Mouse (Mus musculus) R1 (cell line): ENCODE results near the gene BC049352.

Experiments used
- DNase-seq: peaks from one replicate; pipeline ENCODE4 v3.0.0-alpha.2; 2018; ENCODE audit warnings: low read depth, low spot score

Gene BC049352

DNA sequence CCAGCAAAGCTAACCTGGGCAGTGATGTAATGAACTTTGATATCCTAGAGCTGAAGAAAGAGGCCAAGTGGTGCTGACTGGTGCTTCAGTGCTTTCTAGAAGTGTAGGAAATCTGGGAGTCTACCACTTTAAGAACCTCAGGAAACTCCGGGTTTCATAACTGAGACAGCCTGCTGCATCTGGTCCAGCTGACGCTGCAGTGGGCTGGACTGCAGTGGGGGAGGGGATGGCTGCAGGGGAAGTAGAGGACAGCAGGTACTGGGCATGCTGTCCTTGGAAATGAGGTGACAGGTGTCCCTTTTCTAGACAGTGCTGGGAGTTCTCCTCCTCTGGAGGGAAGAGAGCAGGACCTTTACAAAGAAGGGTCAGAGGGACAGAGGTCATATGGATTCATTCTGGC lies at the start of gene BC049352:
Gene BC049352, plus strand, starts transcription at position 238 of the 400 bp plus-strand sequence.
- no peak for DNase-seq

DNA sequence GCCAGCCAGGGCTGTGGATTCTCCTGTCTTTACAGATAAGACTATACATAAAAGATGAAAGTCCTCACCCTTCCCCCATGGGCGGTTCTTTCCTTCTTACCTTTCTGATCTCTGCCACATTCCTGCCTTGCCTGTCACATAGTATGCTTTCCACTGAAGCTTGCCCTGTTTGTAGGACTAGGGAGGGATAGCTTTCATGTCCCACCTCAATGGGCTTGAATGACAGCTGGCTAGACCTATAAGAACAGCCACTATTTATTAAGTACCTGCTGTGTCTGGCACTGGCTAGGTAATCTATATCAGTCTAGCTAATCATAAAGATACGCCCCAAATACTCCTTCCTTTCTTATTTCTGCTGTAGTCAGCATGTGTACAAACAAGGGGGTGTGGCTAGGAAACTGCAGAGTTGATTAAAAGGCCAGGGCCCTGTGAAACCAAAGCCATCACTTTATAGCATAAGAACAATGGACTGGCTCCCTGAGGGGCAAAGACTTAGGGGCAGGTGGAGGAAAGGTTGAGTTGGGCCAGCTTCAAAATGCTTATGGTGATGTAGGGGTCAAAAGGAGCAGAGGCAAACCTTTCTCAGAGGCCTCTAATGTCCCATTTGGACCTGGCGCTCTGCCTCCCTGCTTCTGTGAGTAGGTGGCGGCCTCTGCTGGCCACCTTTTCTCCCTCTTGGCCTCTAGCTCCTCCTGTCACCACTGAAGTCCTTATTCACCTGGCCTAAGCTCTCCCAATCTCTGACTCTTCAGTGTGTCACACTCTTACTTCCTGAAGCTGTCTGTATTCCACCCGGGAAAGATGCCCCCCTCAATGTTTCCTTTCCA lies 48.1 kb upstream of the BC049352 start:
- peak; percentile 58 for DNase-seq

- no peak for DNase-seq
Observed at GRCm38 (mm10) chr9:45136442-45137169, 45.2 kb upstream of the BC049352 start.

GRCm38 (mm10) chr9:45138191-45139032 lies 43.4 kb upstream of the BC049352 start, which contains the start of gene Scn4b:
TSS of gene Scn4b (plus strand) at chr9:45138395.
- DNase-seq: peak; percentile 53

GRCm38 (mm10) chr9:45139082-45139481 lies 42.7 kb upstream of the BC049352 start:
- DNase-seq: no peak

DNA sequence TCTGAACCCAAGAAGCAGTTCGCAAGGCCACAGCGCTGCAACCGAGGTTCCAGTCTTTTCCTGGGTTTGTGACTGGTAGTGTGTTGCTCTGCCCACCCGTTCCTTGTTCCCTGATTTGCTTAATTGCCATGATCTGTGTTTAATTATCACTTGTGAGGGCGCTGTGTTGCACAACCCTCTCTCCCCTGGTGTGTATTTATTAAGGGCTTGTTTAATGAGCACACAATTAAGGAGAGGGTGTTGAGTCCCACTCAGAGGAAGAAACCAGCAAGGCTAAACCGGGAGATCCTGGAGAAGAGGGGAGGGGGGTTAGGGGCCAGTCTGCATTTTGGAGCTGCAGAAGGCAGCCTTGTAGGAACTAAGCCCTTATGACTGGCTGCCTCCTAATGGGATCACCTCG lies 40.9 kb upstream of the BC049352 start:
- no peak for DNase-seq

GRCm38 (mm10) chr9:45142686-45143085 lies 39.1 kb upstream of the BC049352 start:
- DNase-seq: no peak

DNA sequence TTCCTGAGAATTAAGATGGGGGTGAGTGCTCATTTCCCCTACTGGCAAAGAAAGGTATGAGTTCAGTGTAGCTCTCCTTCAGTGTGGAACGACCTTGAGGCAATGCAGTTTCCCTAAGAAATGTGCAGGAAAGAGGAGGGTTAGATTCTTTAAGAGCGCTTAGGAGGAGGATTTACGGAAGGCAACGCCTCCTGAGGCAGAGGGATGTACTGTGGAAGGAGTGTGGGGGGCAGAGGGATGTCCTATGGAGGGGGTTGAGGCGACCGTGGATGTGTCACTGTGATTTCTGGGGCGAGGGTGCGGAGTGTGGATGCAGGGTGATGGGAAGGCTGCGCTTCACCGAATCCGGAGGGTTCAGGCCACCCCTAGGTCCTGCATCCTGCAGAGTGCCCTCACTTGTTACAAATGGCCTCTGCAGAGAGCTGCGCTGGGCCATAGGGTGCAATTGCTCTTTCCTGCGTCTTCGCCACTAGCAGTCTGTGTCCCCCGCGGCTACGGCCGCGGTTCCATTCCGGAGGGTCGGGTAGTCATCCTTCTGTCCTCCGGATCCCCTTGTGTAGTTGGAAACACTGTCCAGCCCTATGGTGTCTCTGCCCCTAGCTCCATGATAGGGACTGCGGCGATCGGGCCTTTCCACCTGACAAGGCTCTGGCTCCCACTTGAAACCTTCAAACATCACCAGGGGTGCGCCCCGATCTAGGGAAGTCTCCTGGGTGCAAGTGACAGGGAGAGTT lies 36.1 kb upstream of the BC049352 start:
- DNase-seq: peak; percentile 83

GRCm38 (mm10) chr9:45146267-45146597 lies 35.6 kb upstream of the BC049352 start:
- peak; percentile 64 for DNase-seq

DNA sequence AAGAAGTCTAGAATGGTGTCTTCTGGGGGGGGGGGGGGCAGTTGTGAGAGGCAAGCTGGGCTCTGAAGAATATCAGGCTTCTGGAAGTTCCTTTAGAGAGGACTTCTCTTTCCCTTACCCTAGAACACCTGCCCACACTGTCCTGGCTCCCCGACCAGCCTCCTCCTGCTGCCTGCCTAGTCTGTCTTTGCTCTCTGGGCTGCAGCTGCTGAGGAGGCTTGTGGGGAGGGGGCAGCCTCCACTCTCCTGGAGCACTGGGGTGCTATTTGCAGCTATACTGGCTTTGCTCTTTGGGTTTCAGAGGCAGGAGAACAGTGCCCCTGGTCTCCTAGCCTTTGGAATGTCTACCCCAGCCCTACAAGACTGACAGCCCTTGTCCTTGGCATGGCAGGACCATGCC lies 30.9 kb upstream of the BC049352 start:
- no peak for DNase-seq

GRCm38 (mm10) chr9:45153361-45153760 lies 28.4 kb upstream of the BC049352 start:
- no peak for DNase-seq

GRCm38 (mm10) chr9:45167903-45168302 lies 13.9 kb upstream of the BC049352 start:
- DNase-seq: no peak

DNA sequence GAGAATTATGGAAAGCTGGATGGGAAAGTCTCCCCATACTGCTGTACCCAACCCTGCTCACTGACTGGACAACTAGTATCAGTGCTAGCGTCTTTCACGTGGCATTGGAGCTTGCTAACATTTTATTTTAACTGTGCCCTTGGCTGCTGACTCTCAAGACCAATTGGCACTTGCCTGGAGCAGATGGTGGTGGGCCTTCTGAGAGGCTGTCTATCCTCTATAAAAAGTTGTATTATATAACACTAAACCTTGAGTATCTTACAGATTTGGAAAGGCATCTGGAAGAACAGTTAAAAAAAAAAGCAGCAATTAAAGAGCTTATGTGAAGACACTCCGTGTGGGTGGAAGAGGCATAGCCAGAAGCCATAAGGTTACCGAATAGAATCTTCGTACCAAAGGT lies 11.7 kb upstream of the BC049352 start:
- DNase-seq: no peak

DNA sequence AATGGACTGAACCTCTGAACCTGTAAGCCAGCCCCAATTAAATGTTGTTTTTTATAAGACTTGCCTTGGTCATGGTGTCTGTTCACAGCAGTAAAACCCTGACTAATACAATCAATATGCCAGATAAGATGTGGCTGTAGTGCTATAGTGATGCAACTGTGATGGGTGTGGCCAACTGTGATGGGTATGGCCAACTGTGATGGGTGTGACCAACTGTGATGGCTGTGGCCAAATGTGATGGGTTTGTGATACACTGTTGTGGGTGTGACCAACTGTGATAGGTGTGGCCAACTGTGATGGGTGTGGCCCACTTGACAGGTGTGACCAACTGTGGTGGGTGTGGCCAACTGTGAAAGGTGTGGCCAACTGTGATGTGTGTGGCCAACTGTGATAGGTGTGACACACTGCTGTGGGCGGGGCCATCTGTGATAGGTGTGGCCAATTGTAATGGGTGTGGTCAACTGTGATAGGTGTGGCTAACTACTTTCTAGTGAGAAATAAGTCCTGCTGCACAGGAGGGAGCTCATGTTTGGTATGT lies 10.7 kb upstream of the BC049352 start:
- peak; percentile 63 for DNase-seq

DNA sequence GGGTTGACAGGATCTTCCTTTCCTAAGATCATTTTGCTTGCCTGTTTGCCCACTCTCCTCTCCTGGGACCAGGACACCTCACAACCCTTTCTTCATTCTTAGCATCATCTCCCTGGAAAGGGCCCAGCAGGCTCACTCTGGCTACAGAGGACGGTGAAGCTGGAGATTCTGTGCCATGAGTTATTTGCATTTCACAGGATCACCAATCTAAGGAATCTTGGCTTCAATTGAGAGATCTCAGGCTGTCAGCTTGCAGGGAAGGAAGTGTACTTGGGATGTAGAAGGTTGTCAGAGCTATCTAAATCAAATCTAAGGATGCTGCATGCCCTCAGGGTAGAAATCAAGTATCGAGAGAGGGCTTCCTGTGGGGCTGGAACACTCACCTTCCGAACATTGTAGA lies 8.3 kb upstream of the BC049352 start:
- DNase-seq: no peak

GRCm38 (mm10) chr9:45179282-45179681 lies 2.5 kb upstream of the BC049352 start:
- DNase-seq: no peak

DNA sequence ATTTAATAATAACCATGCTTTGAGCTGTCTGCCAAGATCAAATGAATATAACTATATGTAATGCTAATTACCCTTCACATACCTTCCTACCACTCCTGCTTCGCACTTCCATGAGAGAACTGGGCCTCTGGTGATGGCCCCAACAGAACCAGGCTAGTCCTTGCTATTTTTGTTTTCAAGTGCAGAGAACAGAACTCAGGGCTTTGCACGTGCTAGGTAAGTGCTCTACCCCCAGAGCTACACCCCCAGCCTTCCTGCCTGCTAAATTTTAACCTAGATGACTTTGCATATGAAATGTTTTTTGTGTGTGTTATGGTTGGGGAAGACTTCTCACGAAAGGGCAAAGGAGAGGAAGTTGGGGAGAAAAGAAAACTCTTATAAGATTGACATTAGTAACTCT lies 714 bp downstream of the BC049352 start:
- DNase-seq: no peak

GRCm38 (mm10) chr9:45183266-45183665 lies 1.5 kb downstream of the BC049352 start:
- DNase-seq: no peak

DNA sequence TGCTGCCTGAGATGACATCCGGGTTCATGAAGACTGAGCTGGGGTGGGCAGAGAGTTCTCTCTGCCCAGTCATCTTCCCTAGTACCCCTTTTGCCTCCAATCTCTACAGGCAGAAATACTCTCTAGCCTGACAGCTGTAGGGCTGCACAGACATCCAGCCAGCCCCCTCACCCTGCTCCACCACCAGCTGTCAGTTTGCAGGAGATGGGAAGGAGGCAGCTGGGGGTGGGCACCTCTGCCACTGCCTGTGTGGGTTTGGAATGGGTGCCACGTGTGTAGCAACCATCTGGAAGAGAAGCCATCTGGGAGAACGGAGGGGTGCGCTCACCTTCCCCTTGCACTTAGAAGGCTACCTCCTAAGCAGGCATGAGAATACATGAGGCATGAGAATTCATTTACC lies 3.4 kb downstream of the BC049352 start:
- no peak for DNase-seq

DNA sequence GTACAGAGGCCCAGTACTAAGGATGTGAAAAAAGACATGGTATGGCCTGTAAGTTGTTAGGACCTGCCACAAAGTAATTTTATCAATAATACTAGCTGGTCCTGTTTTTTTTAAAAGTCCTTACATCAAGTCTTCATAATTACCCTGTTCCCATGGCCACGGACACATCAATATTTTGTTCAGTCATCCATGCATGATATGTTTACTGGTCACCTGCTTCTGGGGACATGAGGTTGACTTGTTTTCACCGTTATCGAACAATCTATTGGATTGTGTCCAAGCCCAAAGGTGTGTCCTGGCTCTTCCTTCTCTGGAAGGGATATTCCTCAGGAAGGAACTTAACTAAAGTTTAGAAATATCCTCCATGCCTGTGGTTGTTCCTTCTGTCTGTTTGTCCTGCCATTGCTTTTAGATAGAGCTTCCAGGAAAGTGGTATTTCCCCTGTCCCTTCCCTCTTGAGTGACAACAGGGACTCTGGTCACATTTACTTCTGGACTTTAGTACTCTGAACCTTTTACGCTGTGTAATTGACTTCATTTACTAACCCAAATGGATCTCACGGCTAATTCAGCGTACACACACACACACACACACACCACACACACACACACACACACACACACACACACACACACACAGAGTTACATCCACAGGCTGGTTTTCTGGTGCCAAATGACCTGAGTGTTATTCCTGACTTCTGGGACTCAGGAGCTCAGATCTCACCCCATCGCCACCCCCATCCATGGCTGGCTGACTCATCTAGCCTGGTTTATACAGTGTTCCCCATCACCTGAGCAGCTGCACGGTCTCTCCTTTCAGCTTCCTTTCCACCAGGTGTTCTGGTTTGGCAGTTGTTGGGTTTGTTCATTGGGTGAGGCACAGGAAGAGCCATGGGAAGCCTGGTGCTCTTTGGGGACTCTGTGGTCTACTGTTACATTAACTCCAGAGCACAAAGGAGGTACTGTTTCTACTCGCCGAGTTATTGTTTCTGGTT lies 7.1 kb downstream of the BC049352 start:
- no peak for DNase-seq
